Mouse (Mus musculus) MEL (cell line): ENCODE data around the gene Cyb5r2. TPM values are rescaled to one million over a fixed set of nuclear protein-coding genes. Genes with fewer than 3 reads are reported as not detected.

Source experiments
- DNase-seq: peaks from one replicate; pipeline ENCODE4 v3.0.0; 2011; ENCODE audit warnings: low read depth, low spot score
- H3K27ac ChIP-seq: 2 replicates; pipeline ENCODE4 v1.5.1; 2012; ENCODE audit warnings: low read depth, mild to moderate bottlenecking, control low read depth, low read length, moderate library complexity; ENCODE audit not compliant: control insufficient read depth
- H3K27me3 ChIP-seq, 2 experiments: fragments of 150-350 bp in 1 of 2; sonication (generic) in 1 of 2; 2 replicates each; pipeline ENCODE4 v1.6.1; 2012; ENCODE audit warnings: low read length in 2 of 2, mild to moderate bottlenecking in 2 of 2, improper control_type of control experiment in 1 of 2, moderate library complexity in 1 of 2; ENCODE audit not compliant: insufficient read depth in 2 of 2, control insufficient read depth in 1 of 2
- H3K36me3 ChIP-seq, 2 experiments: 2 replicates each; pipeline ENCODE4 v1.6.1; 2012 to 2014; ENCODE audit warnings: low read length in 2 of 2, improper control_type of control experiment in 1 of 2, inconsistent platforms in 1 of 2, mild to moderate bottlenecking in 1 of 2; ENCODE audit not compliant: insufficient read depth in 2 of 2, control insufficient read depth in 1 of 2
- H3K4me1 ChIP-seq, 2 experiments: fragments of 150-350 bp in 1 of 2; sonication (generic) in 1 of 2; 2 replicates each; pipeline ENCODE4 v1.6.1; 2012; ENCODE audit warnings: low read length in 2 of 2, improper control_type of control experiment in 1 of 2, mild to moderate bottlenecking in 1 of 2; ENCODE audit not compliant: insufficient read depth in 2 of 2, control insufficient read depth in 1 of 2
- H3K4me3 ChIP-seq, 2 experiments: fragments of 150-350 bp in 1 of 2; sonication (generic) in 1 of 2; 2 replicates each; pipeline ENCODE4 v1.5.1; 2012; ENCODE audit warnings: low read depth in 2 of 2, low read length in 2 of 2, mild to moderate bottlenecking in 2 of 2, moderate library complexity in 2 of 2, control low read depth in 1 of 2, improper control_type of control experiment in 1 of 2; ENCODE audit not compliant: control insufficient read depth in 1 of 2, insufficient read depth in 1 of 2
- H3K79me2 ChIP-seq: 2 replicates; pipeline ENCODE4 v1.6.1; 2012; ENCODE audit warnings: mild to moderate bottlenecking, low read length, moderate library complexity; ENCODE audit not compliant: control insufficient read depth, poor library complexity, insufficient read depth
- H3K9ac ChIP-seq: 2 replicates; pipeline ENCODE4 v1.6.1; 2012; ENCODE audit warnings: low read depth, mild to moderate bottlenecking, control low read depth, low read length, moderate library complexity; ENCODE audit not compliant: control insufficient read depth, poor library complexity, severe bottlenecking
- H3K9me3 ChIP-seq: fragments of 150-350 bp; sonication (generic); replicated peaks from 2 replicates; pipeline ENCODE4 v1.6.1; 2012; ENCODE audit warnings: mild to moderate bottlenecking, low read length, improper control_type of control experiment, moderate library complexity; ENCODE audit not compliant: insufficient read depth
- BHLHE40 ChIP-seq: IDR thresholded peaks from 2 replicates; pipeline ENCODE4 v1.6.1; 2012; ENCODE audit warnings: low read depth, mild to moderate bottlenecking, inconsistent platforms, low read length, improper control_type of control experiment, borderline replicate concordance
- CHD1 ChIP-seq: IDR thresholded peaks from 2 replicates; pipeline ENCODE4 v1.6.1; 2012; ENCODE audit warnings: low read depth, mild to moderate bottlenecking, inconsistent platforms, low read length, improper control_type of control experiment
- CHD2 ChIP-seq: IDR thresholded peaks from 2 replicates; pipeline ENCODE4 v1.6.1; 2011; ENCODE audit warnings: low read length, improper control_type of control experiment
- CTCF ChIP-seq, 3 experiments: IDR thresholded peaks in 2 of 3; conservative IDR thresholded peaks in 1 of 3; 2 replicates each; pipeline ENCODE4 v1.5.1; 2011 to 2012; ENCODE audit warnings: low read length in 3 of 3, low read depth in 2 of 3, mild to moderate bottlenecking in 2 of 3, improper control_type of control experiment in 1 of 3, inconsistent platforms in 1 of 3, mixed read lengths in 1 of 3, moderate library complexity in 1 of 3; ENCODE audit not compliant: control insufficient read depth in 1 of 3, insufficient read depth in 1 of 3, poor library complexity in 1 of 3, severe bottlenecking in 1 of 3
- ETS1 ChIP-seq: IDR thresholded peaks from 2 replicates; pipeline ENCODE4 v1.6.1; 2012; ENCODE audit warnings: low read depth, mild to moderate bottlenecking, inconsistent platforms, low read length, improper control_type of control experiment, moderate library complexity
- GABPA ChIP-seq: IDR thresholded peaks from 2 replicates; pipeline ENCODE4 v1.6.1; 2012; ENCODE audit warnings: low read depth, mild to moderate bottlenecking, inconsistent platforms, low read length, improper control_type of control experiment, moderate library complexity
- GATA1 ChIP-seq: IDR thresholded peaks from 2 replicates; pipeline ENCODE4 v1.6.1; 2011; ENCODE audit warnings: low read depth, low read length, improper control_type of control experiment
- JUND ChIP-seq: IDR thresholded peaks from 2 replicates; pipeline ENCODE4 v1.6.1; 2011; ENCODE audit warnings: low read depth, mild to moderate bottlenecking, improper control_type of control experiment, low read length
- KAT2A ChIP-seq: conservative IDR thresholded peaks from 2 replicates; pipeline ENCODE4 v1.6.1; 2012; ENCODE audit warnings: low read depth, low read length, improper control_type of control experiment, inconsistent platforms
- MAFK ChIP-seq: IDR thresholded peaks from 2 replicates; pipeline ENCODE4 v1.6.1; 2011; ENCODE audit warnings: low read depth, mild to moderate bottlenecking, low read length, improper control_type of control experiment, borderline replicate concordance
- MAZ ChIP-seq: IDR thresholded peaks from 2 replicates; pipeline ENCODE4 v1.6.1; 2012; ENCODE audit warnings: low read depth, mild to moderate bottlenecking, inconsistent platforms, low read length, improper control_type of control experiment
- MEF2A ChIP-seq: IDR thresholded peaks from 2 replicates; pipeline ENCODE4 v1.6.1; 2014; ENCODE audit warnings: low read depth, mild to moderate bottlenecking, inconsistent platforms, low read length, improper control_type of control experiment; ENCODE audit not compliant: poor library complexity, insufficient replicate concordance, severe bottlenecking; ENCODE audit errors: extremely low read depth
- MXI1 ChIP-seq: IDR thresholded peaks from 2 replicates; pipeline ENCODE4 v1.6.1; 2011; ENCODE audit warnings: mild to moderate bottlenecking, low read depth, low read length, improper control_type of control experiment
- MYB ChIP-seq: IDR thresholded peaks from 2 replicates; pipeline ENCODE4 v1.6.1; 2011; ENCODE audit warnings: mild to moderate bottlenecking, low read depth, low read length, improper control_type of control experiment
- NELFE ChIP-seq: IDR thresholded peaks from 2 replicates; pipeline ENCODE4 v1.6.1; 2011; ENCODE audit warnings: low read depth, low read length, improper control_type of control experiment
- NRF1 ChIP-seq: IDR thresholded peaks from 2 replicates; pipeline ENCODE4 v1.6.1; 2014; ENCODE audit warnings: low read depth, mild to moderate bottlenecking, inconsistent platforms, low read length, improper control_type of control experiment, moderate library complexity; ENCODE audit not compliant: poor library complexity, insufficient read depth, severe bottlenecking
- POLR2AphosphoS2 ChIP-seq: IDR thresholded peaks from 2 replicates; pipeline ENCODE4 v1.6.1; 2011; ENCODE audit warnings: low read length, improper control_type of control experiment
- POLR2AphosphoS5 ChIP-seq: IDR thresholded peaks from 2 replicates; pipeline ENCODE4 v1.6.1; 2012; ENCODE audit warnings: low read depth, borderline replicate concordance, mild to moderate bottlenecking, inconsistent platforms, low read length, moderate library complexity, mixed read lengths
- RAD21 ChIP-seq: IDR thresholded peaks from 2 replicates; pipeline ENCODE4 v1.6.1; 2011; ENCODE audit warnings: mild to moderate bottlenecking, low read depth, low read length, improper control_type of control experiment
- RCOR1 ChIP-seq: IDR thresholded peaks from 2 replicates; pipeline ENCODE4 v1.6.1; 2012; ENCODE audit warnings: low read depth, mild to moderate bottlenecking, inconsistent platforms, low read length, improper control_type of control experiment
- SMC3 ChIP-seq: IDR thresholded peaks from 2 replicates; pipeline ENCODE4 v1.6.1; 2011; ENCODE audit warnings: low read depth, low read length, improper control_type of control experiment
- TCF12 ChIP-seq: IDR thresholded peaks from 2 replicates; pipeline ENCODE4 v1.6.1; 2014; ENCODE audit warnings: low read depth, mild to moderate bottlenecking, inconsistent platforms, low read length, improper control_type of control experiment, moderate library complexity
- USF2 ChIP-seq, 2 experiments: IDR thresholded peaks; 2 replicates each; pipeline ENCODE4 v1.6.1; 2011 to 2012; ENCODE audit warnings: improper control_type of control experiment in 2 of 2, low read length in 2 of 2, borderline replicate concordance in 1 of 2, inconsistent platforms in 1 of 2, low read depth in 1 of 2, mild to moderate bottlenecking in 1 of 2; ENCODE audit not compliant: insufficient read depth in 1 of 2
- ZC3H11A ChIP-seq: IDR thresholded peaks from 2 replicates; pipeline ENCODE4 v1.6.1; 2012; ENCODE audit warnings: low read depth, mild to moderate bottlenecking, inconsistent platforms, low read length, improper control_type of control experiment
- ZMIZ1 ChIP-seq: IDR thresholded peaks from 2 replicates; pipeline ENCODE4 v1.6.1; 2012; ENCODE audit warnings: low read depth, mild to moderate bottlenecking, inconsistent platforms, low read length, improper control_type of control experiment, moderate library complexity
- polyA plus RNA-seq, 2 experiments: library from polyadenylated mRNA; stranded (reverse) in 1 of 2; unstranded in 1 of 2; fragments of >175 nt in 1 of 2; fragments of >200 nt in 1 of 2; gene quantifications; 2 replicates each; pipeline versions ENCODE4 v1.2.1 to v1.2.4; 2012; ENCODE audit warnings: low replicate concordance in 2 of 2, low read depth in 1 of 2; ENCODE audit not compliant: insufficient read length in 2 of 2, insufficient read depth in 1 of 2, missing spikeins in 1 of 2
- total RNA-seq: library from RNA; depleted of rRNA; stranded (reverse); fragments of 300-350 nt; gene quantifications from 2 replicates; pipeline ENCODE4 v1.2.3, GENCODE M21; 2012

Gene Cyb5r2
- total and polyA plus RNA-seq, 3 experiments: not detected

- no peak for DNase-seq
- Histone ChIP-seq H3K9ac (no peak overlapping the region), H3K9me3 (no peaks in the 10 kb centered on the region), H3K27ac (no peak overlapping the region), H3K4me1 (no peaks in the 10 kb centered on the region), H3K79me2 (no peaks in the 10 kb centered on the region), H3K27me3 (no peaks in the 10 kb centered on the region), H3K36me3 (no peaks in the 10 kb centered on the region), H3K4me3 (no peak overlapping the region)
- TF ChIP-seq ETS1 (no peak), NELFE (no peak), MEF2A (no peak), SMC3 (no peak), CHD1 (no peak), GABPA (no peak), BHLHE40 (no peak), CHD2 (no peak), MAFK (no peak), KAT2A (no peak), ZMIZ1 (no peak), NRF1 (no peak), RAD21 (no peak), TCF12 (no peak), MAZ (no peak)
These were observed 13.0 kb upstream of the Cyb5r2 start for GRCm38 (mm10) chr7:107770812-107771211.

GRCm38 (mm10) chr7:107756748-107757147, 1.1 kb downstream of the Cyb5r2 start:
- no peak for DNase-seq
- TF ChIP-seq MYB (no peak), ZC3H11A (no peak), KAT2A (no peak), POLR2AphosphoS5 (no peak), GATA1 (no peak), CHD1 (no peak), CHD2 (no peak), NRF1 (no peak), JUND (no peak), TCF12 (no peak), USF2 (IDR thresholded peaks at IDR 0.05; ENCODE audit: borderline replicate concordance in 1 of 2, insufficient read depth in 1 of 2, low read depth in 1 of 2, low read length in 2 of 2) (no peak), RCOR1 (no peak), POLR2AphosphoS2 (no peak), CTCF (IDR thresholded peaks at IDR 0.05 in 2 of 3, conservative IDR thresholded peaks at IDR 0.05 in 1 of 3; ENCODE audit: control insufficient read depth in 1 of 3, insufficient read depth in 1 of 3, low read depth in 2 of 3, low read length in 3 of 3, poor library complexity in 1 of 3, severe bottlenecking in 1 of 3) (no peak), MXI1 (no peak)
- TF ChIP-seq, all 39 proteins: peak for 0

More at GRCm38 (mm10) chr7:107756748-107757147, 1.1 kb downstream of the Cyb5r2 start:
- H3K27me3 ChIP-seq: no peaks in the 10 kb centered on the region
- no peaks in the 10 kb centered on the region for H3K36me3 ChIP-seq
- H3K27ac ChIP-seq: no peak overlapping the region
- no peak overlapping the region for H3K9ac ChIP-seq
- no peak overlapping the region for H3K4me3 ChIP-seq
- H3K9me3 ChIP-seq: no peaks in the 10 kb centered on the region
- H3K79me2 ChIP-seq: no peaks in the 10 kb centered on the region
- H3K4me1 ChIP-seq: no peaks in the 10 kb centered on the region
